Mouse (Mus musculus): ENCODE measurements around the gene Fra10ac1.

The Fra10ac1 gene

DNA sequence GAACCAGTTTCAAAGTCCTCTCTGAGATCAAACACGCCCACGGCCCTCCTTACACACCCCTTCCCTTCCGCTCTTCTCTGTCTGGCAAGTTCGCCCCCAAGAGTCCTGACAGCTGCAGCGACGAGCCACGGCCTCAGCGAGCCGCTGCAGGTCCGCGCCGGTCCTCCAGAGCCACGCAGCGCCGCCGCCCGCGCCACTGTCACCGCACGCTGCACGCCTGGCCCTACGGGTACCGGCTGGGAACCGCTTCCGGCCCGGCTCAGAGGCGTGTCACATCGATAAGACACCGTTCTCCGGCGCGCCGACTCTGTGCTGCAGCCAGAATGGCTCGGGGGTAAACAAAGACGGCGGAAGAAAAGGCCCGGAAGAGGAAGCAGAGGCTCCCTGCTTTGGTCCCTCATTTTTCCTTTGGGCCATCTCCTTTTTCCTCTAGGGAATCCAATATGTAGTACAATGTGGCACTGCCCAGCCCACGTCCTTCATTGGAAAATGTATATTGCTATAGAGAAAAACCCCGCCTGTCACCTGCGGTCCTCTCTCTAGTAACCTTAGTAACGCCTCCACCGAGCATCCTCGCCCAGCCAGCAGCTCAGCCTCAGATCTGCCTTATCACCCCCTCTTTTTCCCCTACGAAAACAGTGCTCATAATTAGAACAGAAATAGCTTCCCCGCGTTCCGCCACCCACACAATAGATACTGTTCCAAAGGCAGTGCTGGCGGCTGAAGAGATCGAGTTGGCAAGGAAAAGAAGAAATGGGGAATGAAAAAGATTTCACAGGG is at the start of gene Fra10ac1:
TSS of gene Fra10ac1 (minus strand) at position 252 of the 780 bp plus-strand sequence.
- WGBS = under 1% methylated on average over 49 of the region's 49 CpGs

DNA sequence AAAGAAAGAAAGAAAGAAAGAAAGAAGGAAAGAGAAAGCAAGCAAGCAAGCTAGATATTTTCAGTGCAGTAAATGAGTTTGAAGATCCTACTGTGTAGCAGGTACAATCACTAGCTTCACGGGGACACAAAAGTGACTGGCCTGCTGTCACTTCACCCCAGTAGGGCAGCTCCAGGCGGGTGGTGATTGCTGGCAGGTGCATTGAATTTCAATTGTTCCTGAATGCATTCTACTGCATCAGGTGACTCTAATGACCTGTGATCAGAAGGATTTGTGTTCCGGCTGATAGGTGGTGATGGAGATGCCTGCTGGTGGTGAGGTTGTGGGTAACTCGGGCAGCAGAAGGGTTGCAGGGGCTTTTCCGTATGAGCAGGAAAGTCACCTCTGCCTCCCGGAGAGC is 47.1 kb upstream of the Fra10ac1 start:
- WGBS = 60% methylated on average over 6 of the region's 6 CpGs

DNA sequence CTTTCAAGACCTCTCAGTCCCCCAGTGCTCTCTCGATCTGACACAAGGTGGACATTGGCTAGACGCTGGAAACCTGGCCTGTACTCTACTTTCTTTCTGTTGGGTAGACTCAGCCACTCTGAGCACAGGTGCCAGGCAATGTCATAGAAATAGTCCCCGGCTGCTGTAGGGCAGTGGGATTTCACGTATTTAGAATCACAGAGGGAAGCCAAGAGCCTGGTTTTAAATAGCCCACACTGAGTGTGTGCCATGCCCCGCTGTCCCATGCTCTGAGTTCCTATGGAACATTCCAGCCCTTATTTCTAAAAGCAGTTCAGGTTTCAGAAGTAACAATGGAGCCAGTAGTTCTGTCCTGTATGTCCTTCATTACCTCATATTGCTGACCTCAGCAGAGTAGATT is 43.5 kb upstream of the Fra10ac1 start:
- WGBS = 53% methylated on average over 5 of the region's 5 CpGs

DNA sequence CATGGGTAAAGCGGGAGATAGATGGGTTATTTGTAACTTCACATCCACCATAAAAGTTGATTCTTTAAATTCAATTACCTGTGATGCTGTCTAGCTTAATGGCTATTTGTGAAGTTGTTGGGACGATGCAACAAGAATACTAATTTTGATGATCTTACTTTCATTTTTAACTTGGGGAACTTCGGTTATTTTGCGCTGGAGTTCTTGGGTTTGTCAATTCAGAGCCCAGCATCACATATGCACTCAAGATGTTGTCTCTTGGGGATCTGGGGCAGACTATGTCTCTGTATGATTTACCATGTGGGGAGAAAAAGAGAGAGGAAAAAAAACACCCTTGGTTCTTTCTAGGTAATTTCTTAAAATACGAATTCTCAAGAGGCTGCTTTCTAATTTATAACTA is 41.8 kb upstream of the Fra10ac1 start:
- 36% methylated on average over 5 of the region's 5 CpGs for WGBS

DNA sequence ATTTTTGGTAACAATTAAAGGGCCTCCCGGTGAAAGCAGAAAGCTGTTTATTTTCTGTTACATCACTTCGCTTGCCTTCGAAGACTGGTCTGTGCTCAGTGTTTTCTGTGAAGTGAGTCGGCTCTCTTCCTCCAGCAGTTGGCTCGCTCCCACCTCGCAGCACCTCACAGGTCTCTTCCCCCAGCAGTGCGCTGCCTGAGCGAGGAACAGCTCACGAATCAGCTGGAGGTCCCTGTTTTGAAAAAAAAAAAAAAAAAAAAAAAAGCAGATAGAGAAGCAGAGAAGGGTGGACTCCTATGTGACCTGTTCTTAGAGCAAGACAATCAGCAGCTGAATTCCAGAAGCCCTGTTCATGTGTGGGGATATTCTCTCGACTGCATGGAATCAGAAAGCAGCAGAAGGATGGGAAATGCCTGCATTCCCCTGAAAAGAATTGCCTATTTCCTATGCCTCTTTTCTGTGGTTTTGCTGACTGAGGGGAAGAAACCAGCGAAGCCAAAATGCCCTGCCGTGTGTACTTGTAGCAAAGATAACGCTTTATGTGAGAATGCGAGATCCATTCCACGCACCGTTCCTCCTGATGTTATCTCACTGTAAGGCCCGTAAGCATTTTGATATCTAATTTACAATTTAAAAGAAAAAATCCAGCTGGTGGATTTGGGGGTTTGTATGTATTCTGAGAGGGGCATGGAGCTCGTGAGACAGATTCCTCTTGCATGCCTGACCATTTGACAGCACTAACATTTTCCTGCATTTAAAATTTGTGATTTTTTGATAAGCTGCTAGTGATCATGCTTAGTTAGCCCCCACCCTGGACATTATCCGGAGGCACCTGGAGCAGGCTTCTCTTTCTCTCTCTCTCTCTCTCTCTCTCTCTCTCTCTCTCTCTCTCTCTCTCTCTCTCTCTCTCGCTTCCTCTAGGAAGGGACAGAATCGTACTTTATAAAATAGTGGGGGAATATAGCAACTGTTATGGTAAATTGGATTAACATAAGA is 40.8 kb upstream of the Fra10ac1 start, which contains the start of gene Lgi1:
TSS of gene Lgi1 (plus strand) at position 32 of the 996 bp plus-strand sequence.
- 9% methylated on average over 21 of the region's 21 CpGs for WGBS

DNA sequence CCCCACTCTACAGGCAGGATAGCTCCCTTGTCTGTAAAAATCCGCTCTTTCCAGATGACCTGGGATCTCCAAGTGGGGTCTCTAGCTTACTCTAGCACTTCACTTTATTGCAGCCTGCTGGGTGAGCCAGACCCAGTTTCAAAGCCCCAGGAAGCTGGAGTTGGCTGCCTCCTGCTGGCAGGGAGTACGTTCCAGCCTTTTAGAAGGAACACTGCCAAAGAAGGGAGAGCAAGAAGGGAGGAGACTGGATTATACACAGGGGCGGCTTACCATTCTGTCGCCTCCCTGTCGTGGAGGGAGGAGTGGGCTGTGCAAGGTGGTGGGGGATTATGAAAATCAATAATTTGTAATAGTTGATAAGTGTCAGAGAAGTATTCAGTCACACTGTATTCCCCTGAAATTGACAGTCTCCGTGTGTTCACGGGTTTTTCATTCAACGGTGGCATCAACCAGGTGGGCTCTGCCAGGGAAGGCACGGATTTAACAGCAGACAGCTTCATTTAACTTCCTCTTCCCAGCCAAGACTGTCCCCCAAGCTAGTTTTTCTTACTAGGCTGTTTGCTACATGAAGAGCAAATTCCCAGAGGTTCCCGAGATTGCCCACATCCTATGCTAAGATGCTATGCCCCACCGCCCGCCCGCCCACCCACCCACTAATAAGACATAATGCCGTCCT is 40.0 kb upstream of the Fra10ac1 start:
- WGBS = 7% methylated on average over 14 of the region's 14 CpGs

DNA sequence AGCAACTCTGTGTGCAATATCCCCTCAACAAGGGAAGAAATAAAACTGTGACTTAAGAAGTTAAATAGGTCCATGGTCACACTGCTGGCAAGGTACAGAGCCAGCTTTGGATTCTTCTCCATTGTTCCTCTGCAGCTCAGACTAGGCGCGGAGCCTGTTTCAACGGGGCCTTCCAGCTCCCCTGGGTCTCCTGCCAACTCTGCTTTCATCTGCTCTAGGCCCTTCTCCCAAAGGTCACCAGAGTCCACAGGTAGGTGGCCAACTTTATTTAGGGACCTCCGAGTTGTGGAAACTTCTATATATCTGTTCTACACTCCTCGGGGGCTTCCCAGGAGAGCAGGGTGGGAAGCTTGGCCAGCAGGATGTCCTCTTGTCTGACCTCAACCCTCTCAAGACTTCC is 37.4 kb upstream of the Fra10ac1 start:
- WGBS = 69% methylated on average over 5 of the region's 5 CpGs

DNA sequence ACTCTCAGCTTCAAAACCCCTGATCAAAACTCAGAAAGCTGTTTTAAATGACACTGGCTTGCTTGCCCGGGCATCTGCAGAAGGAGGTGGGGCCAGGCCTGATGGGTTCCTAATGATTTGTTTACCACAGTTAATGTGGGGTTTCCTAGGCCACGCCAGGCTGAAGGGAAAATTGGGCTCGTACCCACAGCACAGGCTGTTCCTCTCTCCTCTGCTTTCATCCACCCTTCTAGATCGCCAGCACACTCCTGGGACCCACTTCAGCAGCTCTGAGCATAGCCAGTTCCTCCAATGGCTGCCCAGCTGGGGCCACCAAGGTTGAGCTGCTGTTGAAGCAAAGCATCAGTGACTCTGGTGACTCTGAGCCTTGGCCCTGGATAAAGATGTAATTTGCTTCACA is 36.4 kb upstream of the Fra10ac1 start:
- WGBS = 62% methylated on average over 4 of the region's 4 CpGs

DNA sequence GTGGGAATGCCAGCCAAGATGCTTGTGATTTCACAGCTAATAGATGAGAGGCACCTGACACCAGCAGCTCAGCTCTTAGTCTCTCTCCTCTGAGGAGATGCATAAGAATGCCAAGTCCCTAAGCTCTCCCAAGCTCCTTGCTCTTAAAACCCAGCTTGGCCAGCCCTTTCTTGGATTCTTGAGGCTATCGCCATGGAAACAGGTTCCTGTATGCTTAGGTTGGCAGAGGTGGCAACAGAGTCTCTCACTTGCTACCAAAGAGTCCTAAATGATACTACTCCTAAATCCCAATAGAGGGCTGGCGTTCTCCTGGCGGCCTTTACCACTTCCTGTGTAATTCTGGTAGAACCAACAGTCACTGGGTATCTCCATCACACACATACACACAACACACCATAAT is 35.5 kb upstream of the Fra10ac1 start:
- WGBS = 43% methylated on average over 3 of the region's 3 CpGs

DNA sequence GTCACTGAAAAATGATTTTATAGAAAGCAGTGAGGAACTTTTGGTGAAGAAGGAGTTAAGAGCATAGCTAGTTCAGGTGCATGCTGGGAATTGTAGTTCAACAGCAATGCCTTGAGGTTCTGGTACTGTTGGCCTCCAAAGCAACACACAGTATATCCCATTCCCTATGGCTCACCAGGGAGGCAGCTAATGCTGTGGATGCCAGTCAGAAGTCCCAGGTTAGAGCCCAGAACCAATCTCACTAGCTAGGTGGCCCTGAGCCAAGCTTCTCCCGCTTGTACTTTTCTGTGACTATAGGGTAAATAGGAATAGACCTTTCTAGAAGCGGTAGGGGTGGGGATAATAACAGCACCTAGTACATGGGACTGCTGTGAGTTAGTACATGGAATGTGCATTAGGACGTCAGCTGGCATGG is 34.7 kb upstream of the Fra10ac1 start:
- 33% methylated on average over 3 of the region's 3 CpGs for WGBS

DNA sequence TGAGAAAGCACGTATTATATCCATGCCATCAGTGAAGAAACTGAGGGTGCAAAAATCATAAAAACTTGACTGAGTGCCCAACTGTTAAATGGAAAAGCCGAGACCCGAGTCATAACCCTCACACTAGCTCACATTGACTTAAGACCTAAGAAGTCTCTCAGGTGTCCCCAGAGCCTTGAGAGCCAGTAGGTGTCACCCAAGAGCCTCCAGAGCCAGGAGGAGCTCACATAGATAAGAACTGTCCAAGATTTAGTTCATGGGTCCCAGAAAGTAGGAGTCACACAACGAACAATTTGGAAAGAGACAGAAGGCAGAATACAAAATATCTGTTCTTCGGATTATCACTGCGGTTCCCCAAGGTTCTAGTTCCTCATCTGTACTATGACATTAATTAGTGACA is 29.8 kb upstream of the Fra10ac1 start:
- 54% methylated on average over 6 of the region's 6 CpGs for WGBS

DNA sequence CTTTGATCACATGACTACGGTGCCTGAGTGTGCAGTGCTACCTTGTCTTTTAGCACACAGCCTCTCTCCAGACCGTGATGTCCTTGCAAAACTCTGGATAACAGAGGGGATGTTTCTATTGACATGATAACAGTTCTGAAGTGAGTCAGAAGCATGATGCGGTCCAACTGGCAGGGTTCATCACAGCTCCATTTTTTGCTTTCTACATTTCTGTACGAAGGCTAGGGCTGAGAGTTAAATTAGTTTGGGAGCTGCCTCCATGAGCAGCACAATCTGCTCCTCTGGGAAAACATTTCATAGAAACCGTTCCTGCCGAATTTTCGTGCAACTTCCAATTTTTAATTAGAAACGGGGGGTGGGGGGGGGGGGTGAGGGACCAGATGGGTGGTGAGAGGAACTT is 25.7 kb upstream of the Fra10ac1 start:
- WGBS = 37% methylated on average over 8 of the region's 8 CpGs

DNA sequence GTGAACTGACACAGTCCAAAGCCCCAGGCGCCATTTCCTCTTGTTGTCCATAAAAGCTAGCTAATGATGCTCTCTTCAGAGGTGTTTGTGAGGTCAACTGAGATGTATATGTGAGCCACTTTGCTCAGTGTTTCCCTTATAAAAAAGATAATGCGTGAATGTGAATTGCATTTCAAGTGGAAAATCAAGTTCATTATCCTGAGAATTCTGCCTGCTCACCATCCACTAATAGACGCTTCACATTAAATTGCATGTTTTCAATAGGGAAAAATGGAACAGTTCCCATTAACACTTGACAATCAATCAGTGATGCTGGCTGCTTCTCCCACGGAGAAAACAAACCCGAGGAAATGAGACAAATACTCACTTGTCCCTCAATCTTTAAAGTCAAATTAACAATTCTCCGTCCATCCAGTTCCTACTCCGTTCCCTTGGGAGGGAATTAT is 22.2 kb upstream of the Fra10ac1 start:
- 46% methylated on average over 7 of the region's 7 CpGs for WGBS

DNA sequence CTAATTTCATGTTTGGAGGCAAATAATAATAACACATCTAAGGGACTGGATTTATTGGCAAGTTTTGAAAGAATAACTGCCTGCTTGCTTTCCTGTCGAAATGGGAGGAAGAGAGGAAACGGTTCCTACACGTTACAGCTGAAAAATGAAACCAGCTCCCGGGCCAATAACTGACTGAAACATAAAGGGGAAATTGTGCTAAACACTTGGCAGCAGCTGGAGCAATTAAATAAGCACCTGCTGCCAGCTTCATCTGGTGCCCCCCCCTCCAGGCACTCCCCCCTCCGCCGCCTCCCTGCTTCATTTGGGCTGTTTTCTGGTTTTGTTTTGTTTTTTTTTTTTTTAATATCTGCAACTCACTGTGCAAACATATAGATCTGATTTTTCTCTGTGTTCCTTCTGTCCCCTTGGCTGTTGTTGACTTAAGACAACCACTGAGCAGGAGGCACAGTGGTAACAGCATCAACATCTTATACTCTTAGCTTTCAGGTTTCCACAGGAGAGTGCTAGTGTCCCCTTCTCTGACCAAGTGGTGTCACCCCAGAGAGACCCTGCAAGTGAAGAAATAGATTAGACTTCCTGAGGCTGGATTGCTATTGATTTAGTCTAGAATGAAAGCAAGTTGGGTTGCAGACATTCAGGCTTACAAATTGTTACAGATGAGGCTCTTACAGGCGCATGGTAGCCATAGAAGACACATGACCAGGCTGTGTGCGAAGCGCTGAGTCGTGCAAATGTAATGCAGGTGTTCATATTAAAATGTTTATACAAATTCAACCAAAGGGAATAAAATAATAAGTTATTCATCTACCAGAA is 21.6 kb upstream of the Fra10ac1 start:
- 49% methylated on average over 10 of the region's 10 CpGs for WGBS

DNA sequence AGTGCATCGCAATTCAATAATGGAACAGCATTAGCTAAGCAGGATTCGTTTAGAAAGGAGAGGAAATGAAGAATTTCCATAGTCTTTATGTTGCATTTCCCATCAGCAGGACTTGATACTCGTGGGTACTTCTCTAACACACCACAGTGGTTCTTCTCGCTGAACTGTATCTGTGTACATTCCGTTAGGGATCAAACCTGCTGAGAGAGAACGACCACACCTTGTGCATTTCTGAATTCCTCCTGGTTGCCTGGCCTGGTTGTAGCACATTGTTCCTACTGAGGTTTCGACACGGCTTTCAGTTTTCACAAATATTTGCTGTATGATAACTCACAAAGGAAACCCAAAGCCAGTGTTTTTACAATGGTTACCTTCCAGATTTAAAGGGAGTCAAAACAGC is 20.8 kb upstream of the Fra10ac1 start:
- WGBS = 72% methylated on average over 8 of the region's 8 CpGs

DNA sequence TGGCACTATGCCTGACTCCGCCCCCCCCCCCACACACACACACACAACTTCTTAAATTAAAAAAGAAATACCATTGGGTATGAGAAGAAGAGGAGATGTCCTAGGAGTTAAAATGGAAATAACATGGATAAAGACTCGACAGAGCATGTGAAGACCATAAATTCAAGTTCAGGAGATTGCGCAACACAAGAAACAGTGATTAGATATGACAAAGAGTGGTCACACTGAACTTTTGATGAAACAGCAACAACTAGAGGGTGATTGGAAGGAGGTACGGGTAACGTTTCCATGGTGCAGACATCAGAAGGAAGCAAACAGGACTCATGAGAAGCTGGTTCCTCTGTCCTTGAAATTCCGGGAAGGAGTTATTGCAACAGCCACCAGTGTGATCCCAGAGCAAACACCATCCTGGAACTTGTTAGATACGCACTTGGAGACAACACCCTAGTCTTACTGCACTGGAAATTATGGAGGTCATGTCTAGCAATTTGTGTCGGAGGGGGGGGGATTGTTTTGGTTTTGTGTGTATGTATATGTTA is 18.4 kb upstream of the Fra10ac1 start:
- WGBS = 81% methylated on average over 8 of the region's 8 CpGs

DNA sequence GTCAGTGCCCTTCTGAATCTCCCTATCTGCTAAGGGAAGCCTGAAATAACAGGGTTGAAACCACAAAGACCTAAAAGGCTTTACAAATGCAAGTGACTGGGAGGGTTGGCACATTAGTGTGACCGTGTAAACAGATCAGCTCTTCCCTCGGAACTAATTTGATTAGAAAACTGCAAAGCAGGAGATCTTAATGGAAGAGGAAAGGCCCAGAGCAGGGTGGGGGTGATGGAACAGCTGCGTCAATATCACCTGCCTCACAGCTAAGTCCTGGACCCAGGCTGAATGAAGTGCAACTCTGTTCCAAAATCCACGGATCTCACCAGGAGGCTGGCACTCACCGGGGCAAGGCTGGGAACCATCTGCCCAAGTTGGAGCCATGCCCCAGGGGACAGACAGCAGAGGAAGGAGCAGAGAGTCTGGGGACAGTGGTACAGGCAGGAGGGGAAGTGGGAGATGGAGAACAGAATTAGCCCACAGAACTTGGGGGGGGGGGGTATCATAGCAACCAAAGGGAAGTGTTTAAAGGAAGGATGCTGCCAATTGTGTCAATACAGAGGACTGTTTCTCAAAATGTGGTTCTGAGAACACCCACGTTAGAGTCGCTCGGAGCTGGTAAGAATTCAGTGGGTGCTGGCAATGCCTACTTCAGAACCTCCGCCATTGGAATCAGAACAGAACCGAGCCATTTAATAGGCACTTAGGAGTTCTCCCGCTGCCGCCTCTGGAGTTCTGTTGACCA is 14.4 kb upstream of the Fra10ac1 start:
- WGBS = 17% methylated on average over 12 of the region's 12 CpGs

DNA sequence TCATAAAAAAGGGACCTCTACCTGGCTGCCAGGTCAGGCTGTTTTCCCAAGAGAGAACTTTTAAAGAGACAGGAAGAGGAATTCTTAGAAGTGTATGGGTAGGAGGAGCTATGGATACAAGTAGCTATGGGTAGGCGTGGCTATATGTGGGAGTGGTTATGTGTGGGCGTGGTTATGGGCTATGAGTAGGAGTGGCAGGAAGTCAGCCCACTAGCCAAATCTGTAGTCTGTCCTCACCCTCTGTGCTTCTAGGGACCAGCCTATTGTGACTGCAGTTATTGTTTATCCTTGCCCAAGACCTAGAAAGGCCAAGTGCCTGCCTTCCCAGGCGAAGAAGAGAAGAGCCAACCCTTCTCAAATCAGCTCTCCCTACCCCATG is 13.9 kb upstream of the Fra10ac1 start:
- 56% methylated on average over 3 of the region's 3 CpGs for WGBS

DNA sequence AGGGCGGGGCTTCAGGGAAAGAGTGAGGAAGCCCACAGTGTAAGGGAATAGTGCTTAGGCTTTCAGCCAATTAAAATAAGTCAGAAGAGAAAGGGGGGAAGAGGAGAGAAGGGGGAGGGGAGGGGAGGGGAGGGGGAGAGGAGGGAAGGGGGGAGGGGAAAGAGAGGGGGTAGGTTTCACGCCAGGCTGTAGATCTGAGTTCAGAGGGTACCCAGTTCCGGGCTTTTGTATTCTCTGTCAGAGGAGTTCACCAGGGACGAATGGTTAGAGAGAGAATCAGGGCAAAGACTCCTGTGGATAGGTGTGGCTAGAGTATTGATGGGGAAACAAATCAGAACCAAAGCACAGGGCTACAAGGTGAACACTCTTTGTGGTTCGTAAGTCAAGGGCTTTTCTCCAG is 12.6 kb upstream of the Fra10ac1 start:
- 74% methylated on average over 5 of the region's 5 CpGs for WGBS

DNA sequence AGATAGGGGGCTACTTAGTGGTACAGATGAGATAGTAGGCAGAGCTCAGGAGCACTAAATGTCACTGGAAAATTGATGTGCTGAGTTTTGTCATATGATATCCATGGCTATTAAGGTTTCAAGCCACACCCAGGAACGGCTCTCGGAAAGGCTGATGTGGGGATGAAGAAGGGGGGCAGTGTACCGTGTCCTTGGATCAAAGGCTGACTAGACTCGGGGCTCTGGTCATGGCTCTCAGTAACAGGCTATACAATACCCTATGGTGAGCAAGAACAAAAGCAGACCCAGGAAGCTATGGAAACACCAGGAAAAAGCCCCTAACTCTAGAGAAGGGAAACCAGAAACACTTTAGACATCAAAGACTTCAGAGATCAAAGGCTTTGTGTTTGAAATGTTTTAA is 8.6 kb upstream of the Fra10ac1 start:
- 37% methylated on average over 4 of the region's 4 CpGs for WGBS

Measured in cerebral cortex, adult 2 months (tissue).